Mouse (Mus musculus) mature B cell (primary cell): ENCODE results near the gene Pcgf2.
"Not testable (repeated sequence)": the region's sequence is repeated elsewhere in the genome, so short reads cannot be mapped to it uniquely, and the experiment has no call there.

Experiments used
- in situ Hi-C: fragments of 300-500 bp; cut with MboI; formaldehyde crosslinking; loops from 2 replicates; pipeline ENCODE4 v1.14.3; 2019

Gene Pcgf2

DNA sequence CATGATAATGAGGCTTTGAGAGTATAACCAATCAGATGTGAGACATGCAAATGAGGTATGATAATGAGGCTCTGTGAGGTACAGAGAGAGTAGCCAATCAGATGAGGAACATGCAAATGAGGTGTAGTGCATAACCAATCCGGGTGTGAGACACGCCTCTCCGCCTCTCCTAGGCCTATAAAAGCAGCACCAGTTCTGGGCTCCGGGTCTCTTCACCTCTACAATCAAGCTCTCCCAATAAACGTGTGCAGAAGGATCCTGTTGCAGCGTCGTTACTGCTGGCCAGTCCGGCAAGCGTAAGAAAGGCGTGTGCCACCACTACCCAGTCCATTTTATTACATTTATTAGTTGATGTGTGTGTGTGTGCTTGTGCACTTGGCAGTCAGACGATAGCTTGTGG, 46.9 kb downstream of the Pcgf2 start:
- in situ Hi-C loops: not testable (repeated sequence)

DNA sequence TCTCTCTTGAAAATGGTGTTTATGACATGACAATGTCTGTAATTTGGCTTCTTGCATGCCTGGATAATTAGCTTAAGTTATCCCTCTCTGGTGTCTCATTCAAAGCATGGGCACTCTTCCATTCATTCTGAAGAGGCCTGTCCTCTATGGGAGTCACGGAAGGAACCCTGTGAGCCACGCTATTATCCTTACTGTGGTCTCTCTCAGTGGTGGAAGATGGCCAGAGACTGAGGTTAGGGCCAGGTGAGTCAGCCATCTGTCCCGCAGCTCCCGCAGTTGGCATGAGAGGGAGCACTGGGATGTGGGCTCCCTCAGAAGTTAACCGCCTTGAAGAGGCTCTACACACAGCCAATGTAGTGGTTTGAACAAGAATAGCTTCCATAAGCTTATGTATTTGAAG, 50.0 kb downstream of the Pcgf2 start:
- in situ Hi-C loops: no loop called here

DNA sequence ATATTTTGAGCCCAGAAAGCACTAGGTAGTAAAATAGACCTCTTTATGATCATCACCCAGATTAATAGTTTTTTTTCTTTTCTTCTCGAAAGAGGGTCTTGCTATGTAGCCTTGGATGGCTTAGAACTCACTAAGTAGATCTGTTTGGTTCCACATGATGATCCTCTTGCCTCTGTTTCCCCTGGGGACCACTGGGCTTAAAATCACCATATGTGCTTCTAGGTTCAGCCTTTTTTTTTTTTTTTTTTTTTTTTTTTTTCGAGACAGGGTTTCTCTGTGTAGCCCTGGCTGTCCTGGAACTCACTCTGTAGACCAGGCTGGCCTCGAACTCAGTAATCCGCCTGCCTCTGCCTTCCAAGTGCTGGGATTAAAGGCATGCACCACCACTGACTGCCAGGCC, 51.8 kb downstream of the Pcgf2 start:
- in situ Hi-C loops: loop anchor here (5.0 kb wide), 1 partner anchor 34 kb away; no protein-coding TSS in a partner anchor

DNA sequence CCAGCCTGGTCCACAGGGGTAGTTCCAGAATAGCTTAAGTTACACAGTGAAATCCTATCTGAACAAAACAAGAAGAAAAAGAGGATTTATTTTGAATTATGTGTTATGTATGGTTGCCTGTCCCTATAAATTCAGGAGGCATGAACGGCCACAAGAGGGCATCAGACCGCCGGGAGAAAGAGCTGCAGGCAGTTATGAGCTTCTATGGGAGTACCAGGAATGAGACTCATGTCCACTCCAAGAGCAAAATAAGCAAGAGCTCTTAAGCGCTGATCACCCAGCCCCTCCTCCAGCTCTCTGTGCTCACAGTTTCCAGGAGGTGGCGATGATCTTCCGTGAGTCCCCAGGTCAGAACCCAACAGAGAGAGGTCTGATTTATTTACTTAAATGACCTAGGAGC, 55.5 kb downstream of the Pcgf2 start:
- in situ Hi-C loops: loop anchor here (5.0 kb wide), 1 partner anchor 37 kb away; no protein-coding TSS in a partner anchor

DNA sequence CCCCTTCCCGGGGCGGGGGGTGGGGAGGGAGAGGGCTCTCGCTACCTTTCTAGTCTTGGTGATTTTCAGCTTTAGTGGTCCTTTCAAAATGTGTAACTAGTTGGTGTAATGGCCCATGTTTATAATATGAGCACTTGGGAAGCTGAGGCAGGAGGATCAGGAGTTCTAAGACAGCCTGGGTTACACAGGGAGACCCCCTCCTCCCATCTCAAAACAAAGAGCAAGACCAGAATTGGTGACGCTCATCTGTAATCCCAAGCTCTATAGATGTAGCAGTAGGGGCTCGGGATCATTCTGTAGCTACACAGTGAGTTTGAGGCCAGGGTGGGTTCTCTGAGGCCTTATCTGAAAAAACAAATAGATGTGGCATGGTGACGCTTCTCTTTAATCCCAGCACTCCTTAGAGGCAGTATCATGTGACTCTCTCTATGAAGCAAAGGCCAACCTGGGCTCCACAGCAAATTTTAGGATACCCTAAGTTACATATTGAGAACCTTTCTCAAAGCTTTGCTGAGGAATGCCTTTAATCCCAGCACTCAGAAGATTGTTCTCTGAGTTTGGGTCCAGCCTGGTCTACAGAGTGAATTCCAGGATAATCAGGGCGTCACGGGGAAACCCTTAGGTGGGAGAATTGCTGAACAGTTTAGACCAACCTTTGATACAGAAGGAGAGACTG, 56.8 kb downstream of the Pcgf2 start:
- in situ Hi-C loops: no loop called here

DNA sequence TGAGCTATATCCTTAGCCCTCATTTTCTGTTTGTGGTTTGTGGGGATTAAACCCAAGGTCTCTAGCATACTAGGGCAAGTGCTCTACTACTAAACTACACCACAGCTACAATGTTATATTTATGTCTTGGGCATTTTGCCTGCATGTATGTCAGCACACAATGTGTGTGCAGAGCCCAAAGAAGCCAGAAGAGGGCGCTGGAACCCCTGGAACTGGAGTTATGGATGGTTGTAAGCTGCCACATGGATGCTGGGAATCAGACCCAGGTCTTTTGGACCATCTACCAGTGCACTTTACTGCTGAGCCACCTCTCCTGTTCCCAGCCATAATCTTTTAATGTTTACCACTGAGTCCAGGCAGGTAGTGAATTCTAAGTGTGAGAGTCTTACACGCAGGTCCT, 57.6 kb downstream of the Pcgf2 start:
- in situ Hi-C loops: no loop called here

DNA sequence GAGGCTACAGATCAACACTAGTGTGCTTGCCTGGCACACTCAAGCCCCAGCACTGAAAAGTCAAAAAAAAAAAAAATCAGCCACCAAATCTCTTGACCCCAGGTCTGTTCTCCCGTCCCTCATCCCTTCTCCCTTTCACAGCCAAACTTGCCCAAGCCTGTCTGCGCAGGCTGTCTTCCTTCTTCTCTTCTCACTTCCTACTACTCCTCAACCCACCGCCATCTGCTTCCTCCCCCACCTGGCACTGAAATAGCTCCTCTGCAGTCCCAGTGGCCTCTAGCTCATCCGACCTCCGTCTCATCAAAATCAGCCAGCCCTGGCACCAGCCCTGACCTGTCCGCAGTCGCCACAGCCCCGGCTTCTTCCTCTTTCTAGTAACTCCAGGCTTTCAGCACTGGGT, 58.6 kb downstream of the Pcgf2 start:
- in situ Hi-C loops: no loop called here
